Mouse (Mus musculus) right cerebral cortex, adult 2 months (tissue): Measurements from ENCODE around the gene Adarb2.

Source experiments
- DNase-seq, 2 experiments: peaks; one replicate each; pipeline ENCODE4 v3.0.0; 2021 to 2022; ENCODE audit warnings: low spot score in 2 of 2

The Adarb2 gene

GRCm38 (mm10) chr13:8487756-8488434 is 285.2 kb downstream of the Adarb2 start:
- no peak for DNase-seq

- DNase-seq: no peak
Observed at GRCm38 (mm10) chr13:8493363-8493762, 290.7 kb downstream of the Adarb2 start.

DNA sequence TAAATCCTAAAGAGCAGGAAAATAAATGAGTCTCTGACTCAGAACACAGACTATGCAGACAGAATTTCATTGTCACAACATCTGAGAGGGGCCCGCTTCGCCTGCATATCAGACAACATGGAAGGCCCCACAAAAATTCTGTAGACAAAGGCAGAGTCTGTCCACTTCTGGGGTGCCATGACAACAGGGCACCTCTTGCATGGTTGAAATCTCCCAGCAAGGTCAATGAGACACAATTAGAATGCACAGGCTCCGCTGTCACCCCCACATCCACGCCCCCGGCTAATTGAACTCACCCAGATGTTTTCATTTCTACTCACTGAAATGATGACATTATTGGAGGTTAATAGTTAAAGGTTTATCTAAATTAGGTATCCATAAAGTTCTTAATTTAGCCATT is 296.9 kb downstream of the Adarb2 start:
- no peak for DNase-seq

- DNase-seq: no peak
Observed at GRCm38 (mm10) chr13:8511069-8511817, 308.6 kb downstream of the Adarb2 start.

DNA sequence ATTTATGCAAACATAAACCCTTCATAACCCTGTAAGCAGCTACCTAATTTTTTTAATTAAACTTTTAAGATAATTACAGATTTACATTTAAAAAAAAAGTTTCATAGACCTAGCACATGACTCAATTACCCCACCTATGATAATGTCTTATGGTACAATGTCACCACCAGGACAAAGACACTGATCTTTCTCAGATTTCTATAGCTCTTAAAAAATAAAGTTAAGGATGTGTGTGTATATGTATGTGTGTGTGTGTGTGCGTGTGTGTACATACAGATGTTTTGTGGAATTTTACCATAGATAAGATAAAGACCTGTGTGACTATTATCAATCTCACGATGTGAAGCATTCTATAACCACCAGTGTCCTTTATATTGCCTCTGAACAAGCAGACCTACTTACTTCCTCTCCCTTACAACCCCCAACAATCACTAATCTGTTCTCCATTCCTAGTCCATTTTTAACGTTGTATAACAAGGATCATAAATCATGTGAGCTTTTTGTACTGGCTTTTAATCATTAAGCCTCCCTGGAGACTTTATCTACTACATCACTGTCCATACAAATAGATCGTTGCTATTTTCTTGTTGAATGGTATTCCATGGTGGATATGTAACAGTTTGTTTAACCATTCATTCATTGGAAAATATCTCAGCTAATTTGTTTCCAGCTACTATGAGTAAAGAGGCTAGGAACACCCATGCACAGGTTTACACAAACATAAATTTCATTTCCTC is 313.5 kb downstream of the Adarb2 start:
- no peak for DNase-seq

GRCm38 (mm10) chr13:8519204-8519603 is 316.5 kb downstream of the Adarb2 start:
- no peak for DNase-seq

DNA sequence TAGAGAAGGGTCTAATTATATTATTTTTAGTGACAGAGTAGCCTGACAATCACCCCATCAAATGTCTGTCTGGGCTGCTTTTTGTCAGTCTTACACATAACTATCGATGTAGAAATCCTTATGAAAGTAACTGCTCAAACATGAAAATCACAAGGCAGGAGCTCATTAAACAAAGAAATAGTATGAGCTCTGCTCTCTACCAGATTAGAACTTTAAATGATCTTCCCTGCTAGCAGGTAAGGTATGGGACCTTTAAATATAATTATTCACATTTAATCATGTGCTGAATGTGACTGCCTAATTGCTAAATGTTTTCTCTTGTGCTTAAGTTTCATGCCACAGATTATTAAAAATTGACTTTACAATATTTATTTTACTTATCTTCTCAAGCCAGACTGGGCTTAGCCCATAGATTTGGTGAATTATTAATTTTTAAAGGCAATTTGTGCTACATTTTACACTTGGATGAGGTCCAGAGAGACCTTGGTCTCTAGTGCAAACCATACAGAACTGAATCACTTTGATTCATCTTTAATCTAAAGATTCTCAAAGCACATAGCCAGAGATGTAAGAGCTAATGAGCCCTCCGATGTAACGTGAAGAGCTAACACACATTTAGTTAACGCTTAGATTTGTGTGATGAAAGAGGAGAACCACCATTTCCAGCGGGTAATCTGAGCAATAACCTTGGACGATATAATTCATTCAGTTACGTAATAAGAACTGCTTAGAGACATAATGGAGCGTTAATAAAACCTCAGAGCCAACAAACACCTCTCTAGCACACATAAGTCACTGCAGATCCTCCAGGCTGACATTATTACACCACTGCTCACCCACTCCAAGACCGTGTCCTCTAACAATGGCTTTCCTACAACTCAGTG is 323.3 kb downstream of the Adarb2 start:
- no peak for DNase-seq

GRCm38 (mm10) chr13:8534265-8535113 is 331.8 kb downstream of the Adarb2 start:
- DNase-seq: no peak

GRCm38 (mm10) chr13:8538481-8538880 is 335.8 kb downstream of the Adarb2 start:
- DNase-seq: no peak

- no peak for DNase-seq
Observed at GRCm38 (mm10) chr13:8538896-8539295, 336.2 kb downstream of the Adarb2 start.

- no peak for DNase-seq
Observed at GRCm38 (mm10) chr13:8542684-8543083, 340.0 kb downstream of the Adarb2 start.

DNA sequence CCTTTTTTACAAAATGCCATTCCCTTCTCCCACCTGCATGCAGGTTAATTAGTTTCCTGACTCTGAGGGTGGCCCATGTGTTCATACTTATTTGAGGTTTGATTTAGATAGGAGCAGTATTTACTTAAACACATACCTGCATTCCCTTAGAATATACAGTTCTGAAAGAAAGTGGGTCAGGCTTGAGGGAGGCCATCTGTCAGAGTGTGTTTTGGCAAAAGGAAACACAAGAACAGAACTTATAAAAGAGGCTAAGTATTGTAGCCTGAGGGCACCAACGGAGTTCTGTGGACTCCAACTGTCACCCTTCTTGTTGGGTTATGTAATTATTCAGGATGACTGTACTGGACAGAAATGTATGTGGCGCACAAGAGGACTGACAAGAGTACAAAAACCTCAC is 349.6 kb downstream of the Adarb2 start:
- peak in 1 of 2 experiments; percentile 20 for DNase-seq

DNA sequence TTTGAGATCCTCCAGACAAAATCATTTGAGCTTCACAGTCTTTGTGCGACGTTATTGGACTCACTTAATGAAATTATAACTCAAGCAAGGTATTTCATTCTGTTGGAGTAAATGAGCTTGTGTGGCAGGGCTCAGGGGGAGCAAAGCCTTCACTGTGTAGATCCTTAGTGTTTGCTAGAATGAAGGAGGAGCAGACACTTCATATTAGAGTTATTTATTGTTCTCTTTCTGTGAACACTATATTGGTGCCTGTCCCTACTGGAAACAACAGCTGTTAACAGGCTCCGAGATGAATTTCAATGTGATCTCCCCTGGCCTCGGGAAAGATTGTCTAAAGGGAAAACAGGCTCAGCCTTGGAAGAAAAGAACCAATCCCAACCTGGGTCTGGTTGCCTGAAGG is 355.1 kb downstream of the Adarb2 start:
- no peak for DNase-seq

DNA sequence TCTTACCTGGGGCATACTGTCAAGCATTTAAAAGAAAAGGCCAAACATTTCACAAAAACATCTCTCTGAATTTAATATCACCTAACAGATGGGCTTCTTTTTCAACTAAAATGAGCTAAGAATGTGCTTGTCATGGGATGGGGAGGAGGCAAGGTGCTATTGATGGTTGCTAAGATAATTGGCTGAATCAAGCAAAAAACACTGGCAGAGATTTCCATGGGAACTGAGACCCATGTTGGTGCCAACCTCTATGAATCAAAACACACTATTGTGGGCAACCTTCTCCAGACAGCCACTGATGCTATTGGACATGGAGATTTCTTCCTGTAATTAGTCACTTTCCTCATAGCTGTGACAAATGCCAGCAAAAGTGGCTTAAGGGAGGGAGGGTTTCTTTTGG is 357.8 kb downstream of the Adarb2 start:
- DNase-seq: no peak

- no peak for DNase-seq
Observed at GRCm38 (mm10) chr13:8563161-8563560, 360.5 kb downstream of the Adarb2 start.

GRCm38 (mm10) chr13:8567111-8568026 is 364.7 kb downstream of the Adarb2 start:
- DNase-seq: no peak

DNA sequence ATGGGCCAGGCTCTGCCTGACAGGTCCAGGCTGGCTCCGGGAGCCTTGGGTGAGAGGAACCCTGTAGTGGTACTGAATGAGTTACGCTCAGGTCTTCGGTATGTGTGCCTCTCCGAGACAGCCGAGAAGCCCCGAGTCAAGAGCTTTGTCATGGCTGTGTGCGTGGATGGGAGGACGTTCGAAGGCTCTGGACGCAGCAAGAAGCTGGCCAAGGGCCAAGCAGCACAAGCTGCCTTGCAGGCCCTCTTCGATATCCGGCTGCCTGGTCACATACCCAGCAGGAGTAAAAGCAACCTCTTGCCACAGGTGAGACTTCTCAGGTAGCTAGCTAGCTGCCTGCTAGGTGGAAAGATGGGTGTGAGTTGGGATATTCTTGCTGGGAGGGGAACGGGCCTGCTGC is 367.6 kb downstream of the Adarb2 start:
- DNase-seq: no peak

DNA sequence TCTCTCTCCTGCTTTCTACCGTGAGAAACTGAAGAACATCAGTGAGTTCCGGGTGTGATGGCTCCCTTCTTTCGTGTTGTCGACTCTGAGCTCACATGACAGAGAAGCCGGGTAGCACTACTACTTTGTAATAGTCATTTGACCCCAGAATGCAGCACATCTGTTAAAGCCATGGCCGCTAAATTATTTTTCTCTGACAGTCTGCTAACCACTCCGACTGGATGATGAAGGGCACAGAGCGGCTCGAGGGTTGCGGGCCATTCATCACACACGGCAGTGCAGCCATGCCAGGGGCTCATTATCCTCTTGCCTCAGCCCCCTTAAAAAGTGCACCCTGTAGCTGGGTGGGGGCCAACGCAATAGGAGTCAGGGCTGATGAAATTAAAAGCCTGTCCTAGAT is 371.2 kb downstream of the Adarb2 start:
- no peak for DNase-seq

- DNase-seq: no peak
Observed at GRCm38 (mm10) chr13:8584257-8585005, 381.8 kb downstream of the Adarb2 start.
